Mouse (Mus musculus) right cerebral cortex, postnatal 36 days (tissue): ENCODE results near the gene Slc16a3.

ENCODE experiments used
- DNase-seq, 2 experiments: peaks; one replicate each; pipeline ENCODE4 v3.0.0; 2022; ENCODE audit warnings: low spot score in 2 of 2, mixed read lengths in 1 of 2

Gene Slc16a3

DNA sequence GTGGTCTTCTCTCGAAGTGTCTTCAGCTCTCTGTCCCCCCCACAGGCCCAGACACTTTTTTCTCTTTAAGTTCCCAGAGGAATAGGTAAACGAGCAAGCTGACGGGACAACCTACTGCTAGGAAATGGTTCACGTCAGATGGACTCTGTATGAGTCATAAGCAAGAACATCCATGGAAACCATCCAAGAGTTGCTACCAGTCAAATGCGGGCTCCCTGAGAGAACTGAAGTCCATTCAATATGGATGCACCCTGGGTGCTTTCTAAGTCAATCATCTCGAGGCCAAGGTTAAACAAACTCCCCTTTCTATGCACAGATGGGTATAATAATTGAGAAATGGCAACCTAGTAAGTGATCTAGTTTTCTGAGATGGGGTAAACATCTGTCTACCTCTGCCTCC, 25.0 kb downstream of the Slc16a3 start:
- DNase-seq, result no peak

DNA sequence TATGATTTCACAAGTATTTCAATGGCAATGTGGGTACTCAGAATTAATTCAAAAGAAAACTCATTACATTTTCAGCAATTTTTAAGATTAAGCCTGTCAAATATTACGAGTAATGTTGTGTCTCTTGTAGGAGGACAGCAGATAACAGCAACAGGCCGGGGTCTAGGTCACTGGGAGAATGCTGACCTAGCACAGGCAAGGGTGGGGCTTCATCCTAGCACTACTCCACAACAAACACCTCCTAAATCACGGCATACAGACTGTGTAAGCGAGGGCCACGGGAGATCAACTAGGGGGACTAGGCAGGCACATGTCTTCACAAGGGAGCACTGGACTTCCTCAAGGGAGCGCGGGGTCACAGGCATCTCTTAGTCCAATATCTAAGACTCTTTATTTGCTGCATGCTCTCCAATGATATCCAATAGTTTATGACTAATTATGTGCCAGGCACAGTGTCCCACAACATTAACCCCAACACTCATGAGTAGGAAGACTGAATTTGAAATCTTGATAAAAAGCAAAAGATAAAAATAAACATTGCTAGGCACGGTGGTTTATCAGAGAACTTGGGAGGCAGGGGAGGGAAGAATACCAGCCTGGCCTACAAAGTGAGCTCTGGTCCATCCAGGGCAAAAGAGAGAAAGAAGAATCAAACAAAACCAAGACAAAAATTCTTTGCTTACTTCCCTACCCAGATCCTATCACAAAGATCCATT, 31.6 kb downstream of the Slc16a3 start:
- DNase-seq, result no peak

- no peak for DNase-seq
Observed at GRCm38 (mm10) chr11:120980427-120981035, 32.3 kb downstream of the Slc16a3 start.

DNA sequence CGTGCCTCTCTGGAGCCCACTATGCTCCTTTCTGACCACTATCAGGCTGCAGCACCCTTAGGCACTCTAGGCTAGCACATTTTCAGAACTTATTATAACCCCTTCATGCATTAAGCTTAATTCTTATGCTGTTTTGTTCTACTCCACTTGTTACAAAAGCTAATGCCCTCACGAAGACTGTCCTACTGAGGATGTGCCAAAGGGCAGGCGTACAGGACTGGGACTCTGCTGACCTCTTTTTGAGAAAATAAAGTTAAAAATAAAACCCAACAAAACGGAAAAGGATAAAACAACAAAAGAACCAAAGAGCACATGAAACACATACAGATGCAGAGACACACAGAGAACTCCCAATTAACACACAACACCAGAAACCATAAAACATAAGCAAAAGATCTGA, 33.4 kb downstream of the Slc16a3 start:
- no peak for DNase-seq

DNA sequence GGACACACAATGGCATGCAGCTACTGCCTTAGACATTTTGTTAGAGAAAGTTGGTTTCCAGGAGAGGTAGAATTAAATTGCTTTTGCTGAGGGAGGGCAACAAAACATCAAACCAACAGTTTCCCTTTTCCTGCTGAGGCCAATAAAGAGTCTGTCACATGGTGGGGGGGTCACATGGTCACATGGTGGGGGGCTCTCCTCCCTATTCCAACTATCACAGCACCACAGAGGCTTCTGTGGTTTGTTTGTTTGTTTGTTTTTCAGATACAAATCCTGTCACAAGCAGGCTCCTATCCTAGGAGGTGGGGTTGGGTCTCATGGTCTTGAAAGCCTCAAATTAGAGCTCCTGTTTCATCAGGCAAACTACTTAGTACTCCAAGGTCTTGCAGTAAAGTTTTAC, 34.2 kb downstream of the Slc16a3 start:
- no peak for DNase-seq

DNA sequence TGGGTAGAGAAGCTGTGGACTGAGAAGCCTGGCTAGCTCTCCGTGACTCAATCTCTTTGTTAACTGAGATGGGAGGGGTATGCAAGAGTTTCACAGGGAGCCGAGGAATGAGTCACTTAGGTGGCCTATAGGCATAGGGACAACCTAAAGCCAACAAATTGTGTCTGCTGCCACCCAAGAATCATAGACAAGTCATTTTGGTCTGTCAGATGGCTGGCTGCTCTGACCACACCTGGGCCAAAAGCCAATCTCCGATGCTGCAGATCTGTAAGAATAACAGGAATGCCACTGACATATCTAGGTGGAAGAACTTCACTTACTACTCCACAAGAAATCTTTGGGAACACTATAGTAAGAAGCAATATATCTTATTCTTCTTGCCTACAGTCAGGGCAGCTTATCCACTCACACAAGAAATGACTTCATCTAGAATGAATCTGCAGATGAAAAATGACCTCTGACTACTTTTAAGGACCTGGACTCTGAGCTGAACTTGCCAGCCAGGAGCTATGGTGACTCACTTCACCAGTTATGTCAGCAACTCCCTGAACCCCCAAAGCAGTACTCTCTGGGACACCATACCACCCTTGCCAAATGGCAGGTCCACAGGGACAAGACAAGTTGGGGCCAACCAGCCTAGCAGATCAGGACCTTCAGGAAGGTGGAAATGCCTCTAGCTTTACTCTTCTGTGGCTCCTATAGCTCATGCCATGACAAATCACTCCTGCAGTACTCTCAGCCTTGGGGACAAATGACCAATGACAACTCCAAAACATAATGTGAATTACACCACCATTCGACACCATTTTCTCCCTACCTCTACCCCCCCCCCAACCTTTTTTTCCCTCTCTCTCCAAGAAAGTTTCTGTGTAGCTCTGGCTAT, 36.4 kb downstream of the Slc16a3 start:
- DNase-seq, result no peak

- no peak for DNase-seq
Observed at GRCm38 (mm10) chr11:120987608-120988007, 39.3 kb downstream of the Slc16a3 start.

DNA sequence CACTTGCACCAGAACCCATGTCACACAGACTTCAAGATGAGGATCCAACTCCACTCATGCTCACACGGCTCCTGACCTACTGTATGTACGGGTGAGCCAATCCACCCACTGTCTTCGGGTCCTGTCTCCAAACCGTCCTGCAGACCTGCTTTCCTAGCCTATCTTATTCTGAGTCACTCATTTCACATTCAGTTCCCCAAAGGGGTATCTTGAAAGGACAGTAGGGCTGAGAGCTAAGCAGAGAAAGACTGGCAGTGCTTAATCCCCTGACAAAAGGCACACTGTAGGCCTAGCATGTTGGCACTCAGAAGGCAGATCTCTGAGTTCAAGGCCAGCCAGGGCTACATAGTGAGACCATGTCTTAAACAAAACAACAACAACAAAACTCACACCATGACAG, 40.1 kb downstream of the Slc16a3 start:
- no peak for DNase-seq

- no peak for DNase-seq
Observed at GRCm38 (mm10) chr11:120989523-120989922, 41.2 kb downstream of the Slc16a3 start.

GRCm38 (mm10) chr11:120990126-120990781, 42.0 kb downstream of the Slc16a3 start:
- no peak for DNase-seq

DNA sequence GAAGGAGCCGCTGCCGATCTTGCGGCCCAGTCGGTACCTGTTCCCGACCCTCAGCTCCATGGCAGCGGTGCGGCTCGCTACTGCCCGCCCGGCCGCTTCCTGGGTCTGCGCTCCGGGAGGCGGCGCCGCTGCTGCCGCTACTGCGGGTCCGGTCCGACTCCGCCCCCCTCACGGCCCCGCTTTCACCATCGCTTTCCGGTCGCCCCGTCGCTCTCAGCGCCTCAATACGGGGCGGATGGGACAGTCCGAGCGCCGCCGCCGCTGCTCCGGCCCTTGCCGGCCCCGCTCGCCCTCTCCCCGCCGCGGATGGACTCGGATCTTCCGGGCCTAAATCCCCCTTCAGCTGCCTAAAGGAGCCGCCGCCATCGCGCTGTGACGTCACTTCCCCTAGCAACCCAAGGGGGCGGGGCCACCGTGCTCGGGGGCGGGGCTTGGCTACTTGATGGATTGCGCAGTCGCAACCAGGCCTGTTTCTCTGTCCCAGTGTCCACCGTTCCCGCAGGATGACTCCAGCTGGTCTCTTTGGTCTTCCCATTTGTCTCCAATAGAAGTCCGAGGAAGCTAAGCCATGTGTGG, 42.8 kb downstream of the Slc16a3 start, which contains the start of gene Csnk1d:
Csnk1d (minus strand) TSS at position 380 of the 576 bp plus-strand sequence.
- peak; percentile 95 to 98 for DNase-seq

GRCm38 (mm10) chr11:120991791-120992190, 43.5 kb downstream of the Slc16a3 start:
- DNase-seq, result no peak

GRCm38 (mm10) chr11:120993080-120993479, 44.8 kb downstream of the Slc16a3 start:
- DNase-seq, result no peak

- DNase-seq, result no peak
Observed at GRCm38 (mm10) chr11:120993586-120993985, 45.3 kb downstream of the Slc16a3 start.

- no peak for DNase-seq
Observed at GRCm38 (mm10) chr11:120994741-120995140, 46.5 kb downstream of the Slc16a3 start.

DNA sequence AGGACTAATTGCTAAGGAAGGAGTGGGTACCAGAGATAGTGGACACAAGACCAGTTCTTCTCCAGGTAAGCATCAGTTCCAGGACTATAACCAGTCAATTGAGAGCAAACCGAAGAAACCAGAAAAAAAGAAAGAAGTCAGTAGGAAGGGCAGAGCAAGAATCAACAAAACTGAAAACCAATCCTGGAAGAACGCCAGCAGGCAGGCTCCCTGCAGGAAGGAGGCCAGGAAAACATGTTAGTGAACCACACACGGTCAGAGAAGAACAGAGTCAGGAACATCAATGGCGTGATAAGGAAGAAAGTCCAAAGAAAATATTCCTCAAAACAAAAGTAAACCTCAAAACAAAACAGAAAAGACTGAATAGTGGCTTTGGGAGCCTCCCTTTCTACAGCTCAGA, 53.7 kb downstream of the Slc16a3 start:
- DNase-seq, result no peak

GRCm38 (mm10) chr11:121004281-121004680, 56.0 kb downstream of the Slc16a3 start:
- no peak for DNase-seq

- no peak for DNase-seq
Observed at GRCm38 (mm10) chr11:121006184-121006583, 57.9 kb downstream of the Slc16a3 start.

- no peak for DNase-seq
Observed at GRCm38 (mm10) chr11:121010044-121010755, 61.9 kb downstream of the Slc16a3 start.
